Mouse (Mus musculus) G1E (cell line): ENCODE data around the gene Ppp1r9a. TPM values are rescaled to one million over a fixed set of nuclear protein-coding genes. Genes with fewer than 3 reads are reported as not detected.

Experiments
- ATAC-seq: 2 replicates; pipeline ENCODE4 v1.8.0; 2016; ENCODE audit warnings: mild to moderate bottlenecking; ENCODE audit not compliant: insufficient number of reproducible peaks, poor library complexity, low FRiP score, severe bottlenecking; ENCODE audit errors: extremely low read depth
- DNase-seq: peaks from one replicate; pipeline ENCODE4 v3.0.0; 2012; ENCODE audit warnings: low spot score
- H3K27me3 ChIP-seq: 2 replicates; pipeline ENCODE4 v1.6.1; 2012; ENCODE audit warnings: mild to moderate bottlenecking, low read length, inconsistent platforms; ENCODE audit not compliant: insufficient read depth
- H3K36me3 ChIP-seq: replicated peaks from 2 replicates; pipeline ENCODE3; 2012; ENCODE audit warnings: mild to moderate bottlenecking, inconsistent platforms
- H3K4me1 ChIP-seq: 2 replicates; pipeline ENCODE4 v1.6.1; 2012; ENCODE audit warnings: low read depth, low read length, inconsistent platforms, mixed read lengths; ENCODE audit not compliant: insufficient read depth
- H3K4me3 ChIP-seq: 2 replicates; pipeline ENCODE4 v1.5.1; 2012; ENCODE audit warnings: low read depth, mild to moderate bottlenecking, inconsistent platforms, low read length, moderate library complexity, mixed read lengths
- H3K9me3 ChIP-seq: replicated peaks from 2 replicates; pipeline ENCODE4 v1.6.1; 2012; ENCODE audit warnings: inconsistent platforms
- CTCF ChIP-seq: IDR thresholded peaks from 2 replicates; pipeline ENCODE4 v1.5.1; 2012; ENCODE audit warnings: low read depth, low read length, inconsistent platforms, mixed read lengths
- GATA1 ChIP-seq: IDR thresholded peaks from 2 replicates; pipeline ENCODE4 v1.6.1; 2012; ENCODE audit warnings: borderline replicate concordance, low read length, inconsistent platforms, mixed read lengths
- GATA2 ChIP-seq: IDR thresholded peaks from 2 replicates; pipeline ENCODE4 v1.6.1; 2012; ENCODE audit warnings: low read depth, low read length, inconsistent platforms, borderline replicate concordance
- POLR2AphosphoS5 ChIP-seq: IDR thresholded peaks from 2 replicates; pipeline ENCODE4 v1.6.1; 2012; ENCODE audit warnings: low read depth, low read length, inconsistent platforms; ENCODE audit not compliant: insufficient replicate concordance
- TAL1 ChIP-seq: conservative IDR thresholded peaks from 2 replicates; pipeline ENCODE4 v1.6.1; 2012; ENCODE audit warnings: low read depth, low read length, inconsistent platforms, mixed read lengths
- polyA plus RNA-seq: library from polyadenylated mRNA; stranded (reverse); fragments of >175 nt; gene quantifications from 2 replicates; pipeline ENCODE4 v1.2.3, GENCODE M21; 2012
- total RNA-seq, 2 experiments: library from RNA; stranded (forward) in 1 of 2; stranded (reverse) in 1 of 2; fragments of 200-1000 nt in 1 of 2; fragments of >200 nt in 1 of 2; fragmentation: Nextera tagmentation in 1 of 2; gene quantifications; 2 replicates each; pipeline ENCODE4 v1.2.3; 2014 to 2017

Gene Ppp1r9a
- total and polyA plus RNA-seq, 3 experiments = 0.01 to 0.33 TPM; not detected in 1

GRCm38 (mm10) chr6:4925966-4926687 is 23.4 kb downstream of the Ppp1r9a start:
- H3K27me3 ChIP-seq = no peaks in the 10 kb centered on the region
- ATAC-seq = no peak
- no peaks in the 10 kb centered on the region for H3K4me1 ChIP-seq
- H3K4me3 ChIP-seq = no peak overlapping the region
- TF ChIP-seq TAL1 (no peak), GATA1 (no peak), CTCF (no peak)
- no peaks in the 10 kb centered on the region for H3K9me3 ChIP-seq
- no peaks in the 10 kb centered on the region for H3K36me3 ChIP-seq
- DNase-seq = no peak

- ATAC-seq = no peak
- Histone ChIP-seq H3K9me3 (no peaks in the 10 kb centered on the region), H3K4me3 (no peak overlapping the region), H3K27me3 (no peaks in the 10 kb centered on the region), H3K36me3 (no peaks in the 10 kb centered on the region), H3K4me1 (no peaks in the 10 kb centered on the region)
- TF ChIP-seq POLR2AphosphoS5 (no peak), CTCF (no peak), TAL1 (no peak), GATA2 (no peak), GATA1 (no peak)
- no peak for DNase-seq
These were observed 27.6 kb downstream of the Ppp1r9a start for GRCm38 (mm10) chr6:4930321-4930720.

GRCm38 (mm10) chr6:4938901-4939300 is 36.2 kb downstream of the Ppp1r9a start:
- Histone ChIP-seq H3K4me1 (no peaks in the 10 kb centered on the region), H3K27me3 (peaks cover 19% of the 10 kb centered on the region), H3K36me3 (no peaks in the 10 kb centered on the region), H3K9me3 (no peaks in the 10 kb centered on the region), H3K4me3 (no peak overlapping the region)
- no peak for TF ChIP-seq CTCF
- no peak for TF ChIP-seq TAL1
- TF ChIP-seq GATA2 = no peak
- TF ChIP-seq POLR2AphosphoS5 = no peak
- no peak for TF ChIP-seq GATA1
- DNase-seq (no peak), ATAC-seq (no peak)

DNA sequence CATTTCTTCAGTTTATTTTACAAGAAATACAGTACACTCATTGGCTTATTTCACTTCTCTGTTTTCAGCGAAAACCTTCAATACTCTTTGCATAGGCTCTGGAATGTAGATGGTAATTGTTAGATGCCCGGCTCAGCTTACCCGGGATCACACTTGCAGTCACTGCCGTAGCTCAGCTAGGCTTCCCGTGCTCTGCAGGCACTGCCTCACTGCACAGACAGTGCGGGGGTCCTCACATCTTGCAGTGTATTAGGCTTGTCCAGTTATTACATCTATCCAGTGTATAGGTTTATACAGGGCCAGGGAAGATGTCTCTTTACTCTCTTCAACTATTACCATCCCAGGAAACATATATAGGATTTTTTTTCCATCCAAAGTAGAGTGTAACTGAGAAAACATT is 37.4 kb downstream of the Ppp1r9a start:
- Histone ChIP-seq H3K4me1 (no peaks in the 10 kb centered on the region), H3K9me3 (no peaks in the 10 kb centered on the region), H3K36me3 (no peaks in the 10 kb centered on the region), H3K27me3 (peaks cover 19% of the 10 kb centered on the region), H3K4me3 (no peak overlapping the region)
- no peak for ATAC-seq
- no peak for DNase-seq
- TF ChIP-seq GATA1 = no peak
- no peak for TF ChIP-seq CTCF
- no peak for TF ChIP-seq GATA2
- no peak for TF ChIP-seq TAL1
- TF ChIP-seq POLR2AphosphoS5 = no peak

- Histone ChIP-seq H3K4me3 (no peak overlapping the region), H3K36me3 (no peaks in the 10 kb centered on the region), H3K27me3 (peaks cover 18% of the 10 kb centered on the region), H3K4me1 (no peaks in the 10 kb centered on the region), H3K9me3 (no peaks in the 10 kb centered on the region)
- no peak for DNase-seq
- no peak for ATAC-seq
- TF ChIP-seq GATA2 = no peak
- no peak for TF ChIP-seq CTCF
- no peak for TF ChIP-seq POLR2AphosphoS5
- TF ChIP-seq TAL1 = no peak
- TF ChIP-seq GATA1 = no peak
These were observed 37.9 kb downstream of the Ppp1r9a start for GRCm38 (mm10) chr6:4940639-4941038.

- TF ChIP-seq TAL1 (no peak), CTCF (no peak), GATA1 (no peak), GATA2 (no peak), POLR2AphosphoS5 (no peak)
- H3K9me3 ChIP-seq = no peaks in the 10 kb centered on the region
- no peaks in the 10 kb centered on the region for H3K4me1 ChIP-seq
- H3K4me3 ChIP-seq = no peak overlapping the region
- H3K27me3 ChIP-seq = peaks cover 8% of the 10 kb centered on the region
- no peaks in the 10 kb centered on the region for H3K36me3 ChIP-seq
- ATAC-seq = no peak
- DNase-seq = no peak
These were observed 41.1 kb downstream of the Ppp1r9a start for GRCm38 (mm10) chr6:4943821-4944220.
